Mouse (Mus musculus) common myeloid progenitor, adult 5-6 weeks (primary cell): ENCODE measurements around the gene Trabd2b. TPM values are rescaled to one million over a fixed set of nuclear protein-coding genes. Genes with fewer than 3 reads are reported as not detected.

Experiments
- ATAC-seq: replicated peaks from 2 replicates; pipeline ENCODE4 v1.8.0; 2016; ENCODE audit warnings: low read depth, mild to moderate bottlenecking, moderate TSS enrichment, inconsistent platforms; ENCODE audit not compliant: poor library complexity, severe bottlenecking
- total RNA-seq: library from RNA; stranded (forward); fragments of 200-1000, 187-1606 nt; gene quantifications from 2 replicates; pipeline ENCODE4 v1.2.3, GENCODE M21; 2017

Gene Trabd2b
- total RNA-seq, 1 experiment from 2014 or later: not detected

DNA sequence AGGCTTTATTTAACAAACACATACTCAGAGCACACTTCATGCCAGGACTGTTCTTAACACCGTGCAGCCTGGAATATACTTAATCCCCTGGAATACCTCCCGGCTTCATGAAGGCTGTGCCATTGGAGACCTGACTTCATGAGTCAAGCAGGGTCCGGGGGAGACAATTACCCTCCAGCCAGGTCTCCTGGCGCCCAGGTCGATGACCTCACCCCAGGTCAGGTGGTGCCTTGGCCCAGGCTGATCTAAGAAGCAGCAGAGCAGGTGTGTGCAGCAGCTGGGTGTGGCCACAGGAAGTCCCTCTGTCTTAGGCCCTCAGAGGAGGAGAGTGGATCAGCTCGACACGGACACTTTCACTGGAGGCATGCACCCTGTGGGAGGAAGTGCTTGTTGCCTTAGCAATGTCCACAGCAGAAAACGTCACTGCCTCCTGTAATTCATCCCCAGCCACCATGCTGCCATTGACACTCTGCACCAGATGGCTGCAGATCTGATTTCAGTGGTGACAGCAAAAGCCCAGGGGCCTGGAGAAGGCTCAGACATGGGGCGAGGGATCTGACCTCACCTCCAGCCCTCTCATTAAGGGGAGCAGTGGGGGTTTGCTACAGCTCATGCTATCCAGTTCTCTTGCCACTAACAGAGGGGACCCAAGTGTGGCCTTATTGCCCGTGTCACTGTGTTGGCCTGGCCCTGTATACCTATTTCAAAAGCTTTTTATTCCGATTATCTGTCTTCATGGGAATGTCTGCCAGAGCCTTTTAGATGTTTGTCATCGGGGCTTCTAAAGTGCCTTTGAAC, 171.8 kb downstream of the Trabd2b start:
- no peak for ATAC-seq

GRCm38 (mm10) chr4:114583546-114584144, 177.1 kb downstream of the Trabd2b start:
- no peak for ATAC-seq

DNA sequence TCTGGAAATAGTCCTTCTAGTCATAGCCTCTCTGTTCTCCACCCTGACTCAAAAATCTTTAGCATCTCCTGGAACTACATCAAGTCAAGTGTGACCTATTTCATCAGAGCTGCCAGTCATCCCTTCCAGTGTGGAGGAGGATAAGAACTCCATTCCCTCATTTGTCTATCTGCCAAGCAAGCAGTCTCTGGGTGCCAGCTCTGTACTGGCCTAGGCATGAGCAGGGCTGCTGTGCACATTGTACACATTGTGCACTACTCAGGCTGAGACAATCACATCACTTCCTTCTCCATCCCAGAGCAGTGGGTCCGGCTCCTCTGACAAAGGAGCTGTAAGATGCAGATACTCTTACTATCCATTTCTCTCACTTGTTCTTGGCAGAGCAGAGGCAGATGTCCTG, 178.2 kb downstream of the Trabd2b start:
- ATAC-seq: no peak

GRCm38 (mm10) chr4:114593554-114594215, 187.2 kb downstream of the Trabd2b start:
- ATAC-seq: no peak

DNA sequence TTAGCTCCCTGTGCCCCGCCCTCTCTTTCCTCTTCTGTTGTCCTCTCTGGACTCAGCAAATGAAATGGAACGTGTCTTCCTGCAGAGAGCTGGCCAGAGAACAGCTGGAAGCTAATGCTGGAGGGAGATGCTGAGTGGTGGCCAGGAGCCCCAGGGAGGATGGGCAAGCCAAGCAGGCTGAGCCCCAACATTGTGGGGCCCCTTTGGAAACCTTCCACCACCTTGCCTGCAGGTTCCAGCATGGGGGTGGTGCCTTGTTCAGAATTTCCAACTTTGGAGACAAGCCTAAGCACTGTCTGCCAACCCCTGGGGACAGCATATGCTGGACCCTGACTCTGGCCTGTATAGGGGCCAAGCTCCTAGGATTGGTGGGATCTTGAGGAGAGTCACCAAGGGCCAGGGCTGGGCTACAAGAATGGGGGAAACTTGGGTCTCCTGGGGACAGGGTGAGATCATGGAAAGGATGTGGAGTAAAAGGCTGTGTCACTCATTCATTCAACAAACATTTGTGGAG, 188.7 kb downstream of the Trabd2b start:
- no peak for ATAC-seq

DNA sequence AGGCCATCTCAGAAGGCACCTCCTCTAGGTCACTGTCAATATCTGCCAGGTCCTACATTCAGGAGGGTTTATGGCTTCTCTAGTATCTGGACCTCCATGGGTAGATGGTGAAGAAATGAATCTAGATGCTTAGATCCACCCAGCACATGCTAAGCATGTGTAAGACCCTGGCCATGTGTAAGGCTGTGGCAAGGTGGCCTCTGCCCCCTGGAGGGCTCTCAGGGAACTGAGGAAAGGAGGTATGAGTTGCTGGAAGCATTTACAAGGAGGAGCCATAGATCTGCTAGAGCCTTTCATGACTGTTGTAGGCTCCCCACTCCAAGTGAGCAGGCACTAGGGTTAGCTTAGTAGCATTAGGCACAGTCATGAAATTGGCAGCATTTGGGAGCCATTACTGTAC, 192.6 kb downstream of the Trabd2b start:
- ATAC-seq: peak; percentile 71

DNA sequence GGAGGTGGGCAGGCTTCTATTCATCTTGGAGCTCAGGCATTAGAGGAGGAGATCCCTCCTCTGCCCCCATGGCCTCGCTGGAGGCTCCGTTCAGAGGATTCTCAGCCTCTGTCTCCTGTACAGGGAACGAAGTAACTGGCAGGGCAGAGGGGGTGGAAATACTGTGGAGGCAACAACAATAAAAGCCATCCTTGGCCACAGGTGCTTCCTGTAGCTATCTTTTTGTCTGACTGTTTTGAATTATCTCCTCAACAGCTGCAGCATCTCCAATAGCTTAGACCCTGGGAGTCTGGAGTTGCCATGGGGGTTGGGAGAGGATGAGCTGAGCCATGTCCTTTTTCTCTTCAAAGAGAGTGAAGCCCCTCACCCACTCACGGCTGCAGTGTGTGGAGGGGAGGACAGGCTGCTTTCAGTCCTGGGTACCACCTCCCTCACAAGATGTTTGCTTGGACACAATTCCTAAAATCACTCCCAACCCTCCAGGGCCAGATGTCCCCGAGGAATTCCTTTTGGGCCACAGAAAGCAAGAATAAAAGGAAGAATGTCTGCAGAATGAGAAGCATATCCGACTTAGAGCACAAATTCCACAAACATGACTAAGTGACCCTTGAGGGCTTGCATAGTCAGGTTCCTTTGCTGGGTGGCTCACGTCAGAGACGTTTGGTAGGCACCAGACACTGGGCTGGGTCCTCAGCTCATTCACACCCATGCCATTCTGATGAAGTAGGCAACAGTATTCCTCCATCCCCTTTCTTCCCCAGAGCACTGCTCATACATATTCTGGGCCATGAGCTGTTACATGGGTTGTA, 194.9 kb downstream of the Trabd2b start:
- no peak for ATAC-seq

- no peak for ATAC-seq
These were observed 199.1 kb downstream of the Trabd2b start for GRCm38 (mm10) chr4:114605670-114606069.

DNA sequence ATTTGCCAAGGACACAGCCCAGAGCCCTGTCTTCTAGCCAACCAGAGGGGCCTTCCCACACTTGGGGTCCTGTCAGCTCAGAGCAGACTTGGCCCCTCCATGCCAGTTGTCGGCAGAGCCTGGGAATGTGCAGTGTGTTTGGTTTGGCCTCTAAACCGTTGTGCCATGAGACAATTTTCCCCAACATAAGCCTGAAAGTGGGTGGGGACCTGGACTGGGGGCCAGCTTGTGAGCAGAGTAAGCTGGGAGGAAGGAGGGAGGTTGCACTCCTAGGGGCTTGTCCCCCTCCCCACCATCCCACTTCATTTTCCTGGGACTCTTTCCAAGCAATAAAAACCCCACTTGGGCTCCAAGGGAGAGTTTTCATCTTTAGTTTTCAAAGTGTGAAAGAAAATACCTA, 201.3 kb downstream of the Trabd2b start:
- ATAC-seq: no peak

DNA sequence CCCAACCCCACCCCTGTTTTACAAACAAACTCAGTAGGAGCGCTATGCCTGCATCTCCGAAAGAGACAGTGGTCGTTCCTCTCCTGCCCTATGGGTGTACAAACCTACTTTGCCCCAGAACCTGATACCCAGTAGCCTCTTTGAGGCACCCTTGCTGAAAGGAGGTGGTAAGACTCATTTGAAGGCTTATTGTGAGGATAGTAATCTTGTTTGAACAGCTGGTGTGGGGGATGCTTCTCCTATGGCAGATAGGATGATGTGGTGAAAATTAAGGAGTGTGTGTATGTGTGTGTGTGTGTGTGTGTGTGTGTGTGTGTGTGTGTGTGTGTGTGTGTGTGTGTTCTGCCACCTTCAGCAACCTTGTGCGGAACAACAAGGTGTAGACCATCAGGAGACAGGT, 202.8 kb downstream of the Trabd2b start:
- no peak for ATAC-seq

GRCm38 (mm10) chr4:114611166-114611929, 204.8 kb downstream of the Trabd2b start:
- ATAC-seq: no peak

DNA sequence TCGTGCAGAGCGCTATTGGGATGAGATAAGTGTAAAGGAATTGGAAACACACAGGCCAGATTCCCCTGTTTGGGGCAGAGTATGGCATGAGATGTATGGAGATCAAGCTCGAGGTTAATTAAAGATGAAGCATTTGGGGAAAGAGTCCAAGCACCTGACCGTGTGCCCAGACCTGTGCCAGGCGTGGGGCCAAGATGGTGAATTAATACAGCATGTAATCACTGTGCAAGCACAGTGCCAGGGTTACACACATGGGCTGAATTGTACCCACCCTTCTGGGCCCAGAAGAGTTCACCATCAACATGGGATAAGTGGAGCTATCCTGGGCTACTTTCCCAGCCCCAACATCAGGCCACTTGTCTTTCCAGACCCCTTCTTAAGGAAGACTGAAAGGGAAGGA, 205.5 kb downstream of the Trabd2b start:
- ATAC-seq: no peak

GRCm38 (mm10) chr4:114612827-114613226, 206.3 kb downstream of the Trabd2b start:
- ATAC-seq: no peak

GRCm38 (mm10) chr4:114614086-114614485, 207.6 kb downstream of the Trabd2b start:
- ATAC-seq: no peak

DNA sequence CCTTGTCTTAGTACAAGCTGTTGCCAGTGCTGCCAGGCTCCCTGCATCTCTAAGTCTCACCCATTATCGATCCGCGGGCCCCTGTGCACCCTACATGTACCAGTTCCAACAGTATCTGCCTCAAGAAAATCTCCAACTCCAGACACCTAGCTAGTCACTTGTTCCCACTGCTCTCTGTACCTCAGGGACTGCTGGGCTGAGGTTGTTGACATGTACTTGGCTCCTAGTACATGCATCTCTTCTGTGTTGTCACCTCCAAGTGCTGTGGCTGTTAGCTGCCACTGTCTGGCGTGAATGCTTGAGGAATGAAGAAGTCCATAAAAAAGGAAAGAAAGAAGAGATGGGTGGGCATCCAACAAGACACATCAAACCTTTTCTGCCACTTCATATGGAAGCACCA, 209.2 kb downstream of the Trabd2b start:
- no peak for ATAC-seq

DNA sequence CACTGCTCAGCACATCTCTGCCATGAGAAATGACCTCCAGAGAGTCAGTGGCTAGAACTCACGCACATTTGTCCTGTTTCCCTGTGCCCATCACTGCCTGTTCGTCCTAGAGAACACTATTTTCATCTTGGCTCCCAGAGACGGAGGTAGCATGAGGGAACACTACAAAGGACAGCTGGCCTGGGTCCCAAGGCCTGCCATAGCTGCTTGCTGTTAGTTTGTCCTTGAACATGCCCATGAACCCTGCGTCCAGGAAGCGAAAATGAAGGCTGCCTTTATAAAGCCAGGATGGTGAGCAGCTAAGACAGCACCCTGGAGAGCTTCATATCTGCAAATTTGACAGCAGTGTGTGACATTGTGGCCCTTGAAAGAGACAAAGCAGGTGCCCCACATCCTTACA, 216.4 kb downstream of the Trabd2b start:
- no peak for ATAC-seq

DNA sequence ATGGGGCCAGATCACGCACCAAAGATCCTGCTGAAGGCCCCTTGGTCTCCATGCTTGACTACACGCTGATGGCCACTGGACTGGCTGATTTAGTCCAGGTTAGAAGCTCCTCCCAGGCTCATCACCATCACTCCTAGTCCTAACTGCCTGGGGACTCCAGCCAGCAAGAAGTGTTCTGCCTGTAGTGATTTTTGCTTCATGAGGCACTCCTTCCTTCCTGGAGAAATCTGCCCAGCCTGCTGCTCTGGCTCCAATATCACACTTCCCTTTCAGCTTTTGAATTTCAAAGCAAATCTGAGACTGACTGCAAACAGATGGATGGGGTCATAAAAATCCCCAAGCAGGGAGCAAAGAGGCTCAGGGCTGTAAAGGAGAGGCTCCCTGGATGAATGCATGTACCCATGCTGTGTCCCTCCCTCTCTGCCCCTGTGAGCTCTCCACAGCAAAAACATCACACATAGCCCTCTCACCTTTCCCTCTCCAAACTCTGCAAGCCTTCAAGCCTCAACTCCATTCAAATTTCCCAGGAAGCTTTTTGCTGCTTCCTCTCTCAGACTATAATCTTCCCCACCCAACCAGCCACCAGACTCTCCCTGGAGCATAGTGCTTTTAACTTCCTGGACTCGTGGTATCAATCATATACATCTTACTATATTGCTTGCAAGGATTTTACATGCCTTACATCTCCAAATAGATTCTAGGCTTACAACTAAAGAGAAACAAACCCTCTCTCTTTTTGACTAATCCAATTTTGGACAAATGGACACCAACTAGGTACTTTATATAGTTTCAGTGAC, 217.8 kb downstream of the Trabd2b start:
- ATAC-seq: no peak

DNA sequence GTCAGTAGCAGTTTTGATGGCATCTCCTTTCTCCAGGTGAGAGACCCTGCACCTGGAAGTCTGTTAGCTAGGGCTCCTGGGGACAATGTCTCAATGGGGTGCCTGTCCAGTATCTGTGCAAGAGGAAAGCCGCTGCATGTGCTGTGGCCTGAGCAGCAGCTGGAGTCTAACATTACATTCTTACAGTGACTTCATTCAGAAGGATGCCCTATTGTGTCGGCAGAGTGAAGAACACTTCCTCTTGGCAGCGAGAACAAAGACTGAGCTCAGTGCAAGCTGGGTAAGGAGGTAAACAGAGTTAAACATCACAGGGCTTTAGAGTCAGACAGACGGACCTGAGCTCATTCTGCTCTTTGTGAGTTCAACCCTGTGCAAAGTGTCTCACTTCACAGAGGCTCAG, 218.8 kb downstream of the Trabd2b start:
- no peak for ATAC-seq

DNA sequence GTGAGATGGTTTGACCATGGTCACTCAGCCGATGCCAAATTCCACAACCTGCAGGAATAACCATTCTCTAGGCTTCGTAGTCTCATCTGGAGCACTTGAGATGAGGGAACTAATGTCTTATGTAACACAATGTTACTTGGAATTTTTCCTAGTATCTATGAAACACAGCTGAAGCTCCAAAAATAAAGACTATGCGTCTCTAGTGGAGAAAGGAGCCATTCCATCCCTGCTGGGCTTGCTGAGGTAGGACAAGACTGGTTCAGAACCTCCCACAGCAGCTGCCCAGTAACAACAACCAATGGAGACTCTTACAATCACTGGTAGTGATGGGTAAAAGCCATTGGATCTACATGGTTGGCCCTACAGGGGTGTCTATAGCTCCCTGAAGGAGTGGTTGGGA, 219.4 kb downstream of the Trabd2b start:
- ATAC-seq: no peak
